Mouse (Mus musculus) erythroblast, embryonic 14.5 days (primary cell): ENCODE results near the gene Tcf7l1. TPM values are rescaled to one million over a fixed set of nuclear protein-coding genes. Genes with fewer than 3 reads are reported as not detected.

ENCODE experiments used
- H3K27me3 ChIP-seq: 2 replicates; pipeline ENCODE4 v1.6.1; 2012; ENCODE audit warnings: inconsistent platforms; ENCODE audit not compliant: control insufficient read depth
- H3K36me3 ChIP-seq: 2 replicates; pipeline ENCODE4 v1.6.1; 2012; ENCODE audit warnings: mild to moderate bottlenecking, inconsistent platforms; ENCODE audit not compliant: control insufficient read depth
- H3K4me1 ChIP-seq: 2 replicates; pipeline ENCODE4 v1.6.1; 2012; ENCODE audit warnings: inconsistent platforms; ENCODE audit not compliant: control insufficient read depth
- H3K4me3 ChIP-seq: replicated peaks from 2 replicates; pipeline ENCODE3; 2012; ENCODE audit warnings: moderate library complexity, mild to moderate bottlenecking, inconsistent platforms
- H3K9me3 ChIP-seq: 2 replicates; pipeline ENCODE4 v1.6.1; 2012; ENCODE audit warnings: low read length, inconsistent platforms, mixed read lengths; ENCODE audit not compliant: control insufficient read depth
- GATA1 ChIP-seq: IDR thresholded peaks from 2 replicates; pipeline ENCODE4 v1.6.1; 2012; ENCODE audit warnings: low read length, inconsistent platforms, mixed read lengths
- TAL1 ChIP-seq: IDR thresholded peaks from 3 replicates; pipeline ENCODE4 v1.6.1; 2012; ENCODE audit warnings: low read length, inconsistent platforms, mixed read lengths
- polyA plus RNA-seq: library from polyadenylated mRNA; stranded (reverse); fragments of >175 nt; gene quantifications from 2 replicates; pipeline ENCODE4 v1.2.3, GENCODE M21; 2012

Gene Tcf7l1
- polyA plus RNA-seq, 1 experiment: 0.10 TPM

- no peak for TF ChIP-seq TAL1
- H3K27me3 ChIP-seq: no peaks in the 10 kb centered on the region
- H3K4me1 ChIP-seq: no peaks in the 10 kb centered on the region
- no peaks in the 10 kb centered on the region for H3K36me3 ChIP-seq
- H3K9me3 ChIP-seq: no peaks in the 10 kb centered on the region
- H3K4me3 ChIP-seq: no peak overlapping the region
Observed at GRCm38 (mm10) chr6:72698559-72698958, 90.5 kb downstream of the Tcf7l1 start.

GRCm38 (mm10) chr6:72696601-72697335, 92.3 kb downstream of the Tcf7l1 start:
- Histone ChIP-seq H3K4me3 (no peak overlapping the region), H3K27me3 (no peaks in the 10 kb centered on the region), H3K9me3 (no peaks in the 10 kb centered on the region), H3K36me3 (no peaks in the 10 kb centered on the region), H3K4me1 (no peaks in the 10 kb centered on the region)
- no peak for TF ChIP-seq TAL1
- no peak for TF ChIP-seq GATA1

GRCm38 (mm10) chr6:72694791-72695204, 94.3 kb downstream of the Tcf7l1 start:
- no peaks in the 10 kb centered on the region for H3K9me3 ChIP-seq
- TF ChIP-seq GATA1 (no peak), TAL1 (no peak)
- no peaks in the 10 kb centered on the region for H3K36me3 ChIP-seq
- no peaks in the 10 kb centered on the region for H3K27me3 ChIP-seq
- H3K4me1 ChIP-seq: no peaks in the 10 kb centered on the region
- H3K4me3 ChIP-seq: no peak overlapping the region

GRCm38 (mm10) chr6:72694047-72694790, 94.8 kb downstream of the Tcf7l1 start:
- no peak overlapping the region for H3K4me3 ChIP-seq
- H3K27me3 ChIP-seq: no peaks in the 10 kb centered on the region
- no peaks in the 10 kb centered on the region for H3K4me1 ChIP-seq
- TF ChIP-seq GATA1 (no peak), TAL1 (no peak)
- no peaks in the 10 kb centered on the region for H3K9me3 ChIP-seq
- H3K36me3 ChIP-seq: no peaks in the 10 kb centered on the region

GRCm38 (mm10) chr6:72692469-72692868, 96.6 kb downstream of the Tcf7l1 start:
- H3K27me3 ChIP-seq: no peaks in the 10 kb centered on the region
- H3K36me3 ChIP-seq: no peaks in the 10 kb centered on the region
- H3K4me3 ChIP-seq: no peak overlapping the region
- no peaks in the 10 kb centered on the region for H3K9me3 ChIP-seq
- no peak for TF ChIP-seq GATA1
- H3K4me1 ChIP-seq: no peaks in the 10 kb centered on the region

GRCm38 (mm10) chr6:72691549-72691948, 97.5 kb downstream of the Tcf7l1 start:
- Histone ChIP-seq H3K4me3 (no peak overlapping the region), H3K9me3 (no peaks in the 10 kb centered on the region), H3K4me1 (no peaks in the 10 kb centered on the region), H3K36me3 (no peaks in the 10 kb centered on the region), H3K27me3 (no peaks in the 10 kb centered on the region)
- TF ChIP-seq TAL1 (no peak), GATA1 (no peak)

GRCm38 (mm10) chr6:72690595-72690994, 98.5 kb downstream of the Tcf7l1 start:
- TF ChIP-seq GATA1 (no peak), TAL1 (no peak)
- H3K9me3 ChIP-seq: no peaks in the 10 kb centered on the region
- no peaks in the 10 kb centered on the region for H3K36me3 ChIP-seq
- no peak overlapping the region for H3K4me3 ChIP-seq
- H3K27me3 ChIP-seq: no peaks in the 10 kb centered on the region
- H3K4me1 ChIP-seq: no peaks in the 10 kb centered on the region

- no peaks in the 10 kb centered on the region for H3K27me3 ChIP-seq
- no peak for TF ChIP-seq TAL1
- no peaks in the 10 kb centered on the region for H3K36me3 ChIP-seq
- no peaks in the 10 kb centered on the region for H3K4me1 ChIP-seq
- no peak overlapping the region for H3K4me3 ChIP-seq
- no peaks in the 10 kb centered on the region for H3K9me3 ChIP-seq
Observed at GRCm38 (mm10) chr6:72690001-72690400, 99.1 kb downstream of the Tcf7l1 start.

- no peak for TF ChIP-seq TAL1
- Histone ChIP-seq H3K9me3 (no peaks in the 10 kb centered on the region), H3K4me3 (no peak overlapping the region), H3K27me3 (no peaks in the 10 kb centered on the region), H3K36me3 (no peaks in the 10 kb centered on the region), H3K4me1 (no peaks in the 10 kb centered on the region)
Observed at GRCm38 (mm10) chr6:72689046-72689445, 100.0 kb downstream of the Tcf7l1 start.
